Mouse (Mus musculus) heart, embryonic 13.5 days (tissue): ENCODE measurements around the gene Mtx1. TPM values are rescaled to one million over a fixed set of nuclear protein-coding genes. Genes with fewer than 3 reads are reported as not detected.

Experiments
- ATAC-seq: fragments of 200-750 bp; cut with Nextera tagmentation; 2 replicates; pipeline ENCODE4 v1.8.0; 2017; ENCODE audit warnings: moderate TSS enrichment; ENCODE audit not compliant: insufficient number of reproducible peaks, low FRiP score, low TSS enrichment; ENCODE audit errors: extremely low read depth
- H3K27ac ChIP-seq: fragments of 300-500 bp; sonication (generic); replicated peaks from 2 replicates; pipeline ENCODE4 v1.5.1; 2015; ENCODE audit warnings: moderate library complexity, mild to moderate bottlenecking, inconsistent platforms
- H3K27me3 ChIP-seq: fragments of 300-500 bp; sonication (generic); replicated peaks from 2 replicates; pipeline ENCODE4 v1.6.1; 2015; ENCODE audit warnings: mild to moderate bottlenecking, inconsistent platforms
- H3K36me3 ChIP-seq: fragments of 300-500 bp; sonication (generic); 2 replicates; pipeline ENCODE4 v1.6.1; 2015; ENCODE audit warnings: mild to moderate bottlenecking, inconsistent platforms
- H3K4me1 ChIP-seq: fragments of 300-500 bp; sonication (generic); 2 replicates; pipeline ENCODE4 v1.6.1; 2015; ENCODE audit warnings: inconsistent platforms
- H3K4me2 ChIP-seq: fragments of 300-500 bp; sonication (generic); 2 replicates; pipeline ENCODE4 v1.6.1; 2015; ENCODE audit warnings: inconsistent platforms, mild to moderate bottlenecking, moderate library complexity
- H3K4me3 ChIP-seq: fragments of 300-500 bp; sonication (generic); 2 replicates; pipeline ENCODE4 v1.5.1; 2015; ENCODE audit warnings: moderate library complexity, mild to moderate bottlenecking, inconsistent platforms
- H3K9ac ChIP-seq: fragments of 300-500 bp; sonication (generic); 2 replicates; pipeline ENCODE4 v1.6.1; 2015; ENCODE audit warnings: inconsistent platforms, mild to moderate bottlenecking, moderate library complexity
- H3K9me3 ChIP-seq: fragments of 300-500 bp; sonication (generic); 2 replicates; pipeline ENCODE4 v1.6.1; 2016; ENCODE audit warnings: inconsistent platforms
- WGBS: fragments of 180-500 bp; shearing (Covaris S2); methylation state at CpG from one replicate; pipeline ENCODE4 v1.1.7; 2015; ENCODE audit warnings: mixed read lengths; 5-methylcytosine and 5-hydroxymethylcytosine counted together
- polyA plus RNA-seq: library from polyadenylated mRNA; unstranded; fragments of >200 nt; fragmentation: Nextera tagmentation; extraction: Ambion mirVana; gene quantifications from 2 replicates; pipeline ENCODE4 v1.2.1, GENCODE M21; 2015

The Mtx1 gene
- polyA plus RNA-seq, 1 experiment from 2014 or later: 126 TPM

GRCm38 (mm10) chr3:89254994-89255393 is 28.1 kb upstream of the Mtx1 start:
- ATAC-seq: no peak
- no peak overlapping the region for H3K4me3 ChIP-seq
- no peak overlapping the region for H3K27ac ChIP-seq
- H3K27me3 ChIP-seq: 0 out of 2 replicates have a peak, but pooled peaks cover 9% of the 10 kb centered on the region
- H3K9me3 ChIP-seq: no peaks in the 10 kb centered on the region
- H3K4me2 ChIP-seq: no peak overlapping the region
- H3K4me1 ChIP-seq: peaks cover 20% of the 10 kb centered on the region
- WGBS: 81% methylated on average over 5 of the region's 5 CpGs
- no peaks in the 10 kb centered on the region for H3K36me3 ChIP-seq
- H3K9ac ChIP-seq: no peak overlapping the region

- Histone ChIP-seq H3K4me1 (peaks cover 30% of the 10 kb centered on the region), H3K36me3 (peaks cover 27% of the 10 kb centered on the region), H3K27ac (peak overlapping the region; percentile 63), H3K27me3 (no peaks in the 10 kb centered on the region), H3K4me3 (no peak overlapping the region), H3K4me2 (peak overlapping the region; percentile 45), H3K9me3 (no peaks in the 10 kb centered on the region), H3K9ac (peak overlapping the region; percentile 41)
- WGBS: 11% methylated on average over 17 of the region's 17 CpGs
- no peak for ATAC-seq
Measured at GRCm38 (mm10) chr3:89251365-89251895, 24.5 kb upstream of the Mtx1 start.

- Histone ChIP-seq H3K27ac (peak overlapping the region; percentile 63; the same call in 1 of the 2 replicates), H3K9me3 (no peaks in the 10 kb centered on the region), H3K4me3 (no peak overlapping the region), H3K36me3 (peaks cover 27% of the 10 kb centered on the region), H3K4me2 (peak overlapping the region; percentile 45; the same call in 1 of the 2 replicates), H3K27me3 (peaks cover 2% of the 10 kb centered on the region), H3K4me1 (peaks cover 36% of the 10 kb centered on the region), H3K9ac (no peak overlapping the region)
- 15% methylated on average over 7 of the region's 7 CpGs for WGBS
- ATAC-seq: no peak
Measured at GRCm38 (mm10) chr3:89250435-89251040, 23.6 kb upstream of the Mtx1 start.

DNA sequence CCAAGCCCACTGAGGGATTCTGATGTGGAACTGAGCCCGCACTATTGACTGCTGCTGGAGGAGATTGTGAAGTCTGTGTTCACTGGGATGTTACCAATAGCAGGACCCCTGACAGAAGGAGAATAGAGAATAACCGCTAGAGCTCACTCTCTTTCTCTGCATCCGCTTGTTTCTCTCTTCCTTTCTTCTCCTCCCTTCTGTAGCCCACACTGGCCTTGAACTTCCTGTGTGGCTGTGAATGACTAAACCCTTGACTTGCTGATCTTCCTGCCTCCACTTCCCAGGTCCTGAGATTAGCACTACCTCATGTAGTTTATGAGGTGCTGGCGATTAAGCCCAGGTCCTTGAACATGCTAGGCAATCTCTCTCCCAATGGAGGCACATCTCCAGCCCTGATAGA is 20.6 kb upstream of the Mtx1 start:
- H3K27me3 ChIP-seq: peaks cover 30% of the 10 kb centered on the region
- WGBS: 86% methylated on average over 4 of the region's 4 CpGs
- peaks cover 57% of the 10 kb centered on the region for H3K4me1 ChIP-seq

DNA sequence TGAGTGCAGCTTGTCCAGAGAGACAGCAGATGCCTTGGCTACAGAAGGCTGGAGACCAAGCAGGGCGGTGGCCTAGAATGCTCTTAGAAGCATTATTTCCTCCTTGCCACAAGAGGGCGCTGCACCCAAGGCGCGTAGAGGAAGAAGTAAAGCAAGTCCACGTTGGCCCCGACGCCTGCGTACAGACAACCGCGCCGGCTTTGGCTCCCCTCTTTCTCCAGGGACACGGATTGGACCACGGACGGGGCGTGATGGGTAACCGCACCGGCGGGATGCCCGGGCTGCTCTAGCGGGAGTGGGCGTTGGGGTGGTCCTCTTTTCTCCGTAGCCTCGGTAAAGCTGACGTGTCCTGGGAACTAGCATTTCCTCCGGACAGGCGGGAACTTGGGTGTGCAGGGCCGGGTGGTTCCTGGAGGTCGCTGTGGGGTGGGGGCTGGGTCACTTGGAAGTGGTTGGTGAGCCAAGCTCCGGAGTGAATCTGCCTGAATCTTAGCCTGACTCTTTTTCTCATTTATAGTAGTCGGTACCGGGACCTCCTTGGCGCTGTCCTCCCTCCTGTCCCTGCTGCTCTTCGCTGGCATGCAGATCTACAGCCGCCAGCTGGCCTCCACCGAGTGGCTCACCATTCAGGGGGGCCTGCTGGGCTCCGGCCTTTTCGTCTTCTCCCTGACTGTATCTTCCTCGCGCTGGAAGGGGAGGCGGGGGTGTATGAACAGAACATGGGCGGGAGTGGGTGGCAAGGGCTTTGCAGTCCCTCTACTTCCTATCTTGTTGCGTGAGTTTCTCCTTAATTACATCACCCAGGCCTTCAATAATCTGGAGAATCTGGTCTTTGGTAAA is 19.6 kb upstream of the Mtx1 start, which contains the start of gene Trim46:
Gene Trim46, minus strand, starts transcription at position 49 of the 840 bp plus-strand sequence.
- Histone ChIP-seq H3K4me1 (peaks cover 48% of the 10 kb centered on the region), H3K4me2 (peak within 1 kb of the TSS; percentile 91)
- under 1% methylated on average over 42 of the region's 42 CpGs for whole genome bisulfite sequencing

More for the DNA sequence above, 20.6 kb upstream of the Mtx1 start:
- Histone ChIP-seq H3K9me3 (no peaks in the 10 kb centered on the region), H3K36me3 (peaks cover 27% of the 10 kb centered on the region), H3K27ac (no peak overlapping the region), H3K9ac (peak overlapping the region; percentile 92), H3K4me2 (peak overlapping the region; percentile 91), H3K4me3 (peak overlapping the region; percentile 78)
- ATAC-seq: no peak

DNA sequence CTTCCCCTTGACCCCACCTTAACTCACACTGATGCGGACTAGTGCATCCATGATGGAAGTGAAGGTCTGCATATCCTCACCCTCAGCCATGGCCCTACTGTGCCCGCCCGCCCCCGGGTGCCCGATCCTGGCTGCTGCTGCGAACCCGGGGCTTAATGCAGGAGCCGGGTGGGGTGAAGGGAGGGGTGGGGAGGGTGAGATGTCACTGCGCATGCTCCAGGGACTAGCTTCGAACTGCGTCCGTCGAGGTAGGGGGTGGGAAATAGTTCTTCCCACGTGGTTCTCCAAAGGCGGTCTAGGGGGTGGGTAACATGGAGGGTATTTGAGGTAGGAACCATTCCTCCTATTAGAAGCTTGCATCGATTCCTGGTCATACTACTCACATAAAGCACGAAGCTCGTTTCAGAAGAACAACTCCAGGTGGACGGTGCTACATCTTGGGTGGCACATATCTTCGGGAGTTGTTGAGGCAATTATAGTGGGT is 18.8 kb upstream of the Mtx1 start, which contains the start of gene Krtcap2:
Gene Krtcap2, plus strand, starts transcription at position 279 of the 484 bp plus-strand sequence.
- Histone ChIP-seq H3K4me2 (peak within 1 kb of the TSS; percentile 91), H3K36me3 (peaks cover 27% of the 10 kb centered on the region), H3K27ac (peak within 1 kb of the TSS; percentile 82), H3K4me3 (peak within 1 kb of the TSS; percentile 78), H3K9me3 (no peaks in the 10 kb centered on the region), H3K4me1 (peaks cover 41% of the 10 kb centered on the region), H3K9ac (peak within 1 kb of the TSS; percentile 92), H3K27me3 (peaks cover 30% of the 10 kb centered on the region)
- 0 out of 2 replicates have a peak, but pooled peaks have one; percentile 9 for ATAC-seq
- WGBS: 6% methylated on average over 20 of the region's 20 CpGs

More for the DNA sequence above, 19.6 kb upstream of the Mtx1 start, which contains the start of gene Trim46:
- Histone ChIP-seq H3K9ac (peak within 1 kb of the TSS; percentile 92), H3K9me3 (no peaks in the 10 kb centered on the region), H3K4me3 (peak within 1 kb of the TSS; percentile 78), H3K27me3 (peaks cover 30% of the 10 kb centered on the region), H3K27ac (peak within 1 kb of the TSS; percentile 82), H3K36me3 (peaks cover 27% of the 10 kb centered on the region)
- ATAC-seq: peak; percentile 56

DNA sequence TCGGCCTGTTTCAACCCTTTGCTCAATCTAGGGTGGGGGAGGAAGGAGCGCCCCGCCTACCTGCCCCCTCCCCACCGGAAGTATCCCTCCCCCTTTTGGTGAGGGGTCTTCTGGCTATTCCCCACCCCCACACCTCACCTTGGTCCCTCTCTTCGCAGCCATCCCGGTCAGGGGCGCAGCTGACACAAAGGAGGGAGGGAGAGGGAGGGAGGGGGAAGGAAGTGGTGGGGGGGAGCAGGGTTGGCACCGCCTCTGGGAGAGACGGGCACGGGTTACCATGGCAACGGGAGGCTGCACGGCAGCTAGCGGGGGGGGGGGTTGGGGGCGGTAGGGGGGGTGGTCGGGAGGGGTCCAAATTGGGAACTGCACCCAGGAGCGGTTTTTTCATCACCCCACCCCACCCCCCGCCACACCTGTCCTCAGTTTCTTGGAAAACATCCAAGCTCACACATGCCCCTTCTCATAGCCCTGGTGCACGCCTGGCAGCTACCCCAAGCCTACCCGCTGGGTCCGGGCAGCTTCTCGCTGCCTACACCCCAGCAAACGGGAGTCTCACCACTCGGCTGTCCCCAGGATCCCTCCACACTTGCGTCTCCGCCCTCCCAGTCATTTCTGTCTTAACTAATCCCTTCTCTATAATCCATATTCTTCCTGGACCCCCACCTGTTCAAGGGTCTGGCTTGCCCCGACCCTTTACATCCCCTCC is 18.2 kb upstream of the Mtx1 start:
- H3K27ac ChIP-seq: no peak overlapping the region
- WGBS: 2% methylated on average over 20 of the region's 26 CpGs

DNA sequence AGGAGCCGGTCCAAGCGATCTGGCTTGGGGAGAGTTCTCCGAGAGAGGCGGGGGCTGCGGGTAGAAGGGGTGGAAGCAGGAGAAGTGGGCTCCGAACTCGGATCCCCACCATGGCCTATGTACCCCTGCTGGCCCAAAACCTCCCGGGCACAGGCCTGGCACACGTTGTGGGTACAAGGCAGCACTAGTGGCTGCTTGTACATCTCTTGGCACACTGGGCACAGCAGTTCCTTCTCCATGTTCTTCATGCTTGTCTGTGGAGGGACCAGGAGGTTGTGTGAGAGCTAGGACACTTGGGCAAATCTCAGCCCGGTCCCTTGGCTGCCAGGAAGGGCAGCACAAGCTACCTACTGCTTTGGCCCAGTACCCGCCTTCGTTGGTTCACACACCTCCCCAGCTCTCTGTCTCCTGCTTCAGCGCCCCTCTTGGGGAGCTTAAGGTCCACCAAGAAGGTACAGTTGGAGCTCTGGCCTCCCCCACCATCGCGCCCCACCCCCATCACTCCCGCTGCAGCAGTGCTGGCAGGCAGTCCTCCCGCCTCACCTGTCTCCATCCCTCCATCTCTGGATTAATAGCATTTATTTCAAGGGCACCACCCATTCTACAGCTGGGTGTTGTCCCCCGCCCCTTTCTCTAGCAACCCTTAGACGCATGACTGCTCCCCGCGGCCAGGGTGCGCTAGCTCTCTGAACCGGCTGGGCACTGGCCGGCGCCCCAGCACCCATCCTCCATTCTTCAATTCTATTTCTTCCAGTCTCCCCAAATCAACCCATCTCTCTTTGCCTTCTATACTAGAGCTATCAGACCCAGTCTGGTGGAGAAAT is 17.5 kb upstream of the Mtx1 start:
- Histone ChIP-seq H3K9me3 (no peaks in the 10 kb centered on the region), H3K4me2 (peak overlapping the region; percentile 91), H3K27ac (no peak overlapping the region), H3K4me1 (peaks cover 38% of the 10 kb centered on the region), H3K27me3 (peaks cover 32% of the 10 kb centered on the region), H3K4me3 (peak overlapping the region; percentile 78), H3K36me3 (peaks cover 21% of the 10 kb centered on the region), H3K9ac (peak overlapping the region; percentile 63)
- ATAC-seq: no peak
- WGBS: 16% methylated on average over 25 of the region's 25 CpGs

More for the DNA sequence above, 18.2 kb upstream of the Mtx1 start:
- H3K27me3 ChIP-seq: peaks cover 30% of the 10 kb centered on the region
- peak overlapping the region; percentile 63 for H3K9ac ChIP-seq
- no peak for ATAC-seq
- H3K9me3 ChIP-seq: no peaks in the 10 kb centered on the region
- peaks cover 38% of the 10 kb centered on the region for H3K4me1 ChIP-seq
- H3K4me3 ChIP-seq: peak overlapping the region; percentile 78
- peaks cover 27% of the 10 kb centered on the region for H3K36me3 ChIP-seq
- H3K4me2 ChIP-seq: peak overlapping the region; percentile 91

DNA sequence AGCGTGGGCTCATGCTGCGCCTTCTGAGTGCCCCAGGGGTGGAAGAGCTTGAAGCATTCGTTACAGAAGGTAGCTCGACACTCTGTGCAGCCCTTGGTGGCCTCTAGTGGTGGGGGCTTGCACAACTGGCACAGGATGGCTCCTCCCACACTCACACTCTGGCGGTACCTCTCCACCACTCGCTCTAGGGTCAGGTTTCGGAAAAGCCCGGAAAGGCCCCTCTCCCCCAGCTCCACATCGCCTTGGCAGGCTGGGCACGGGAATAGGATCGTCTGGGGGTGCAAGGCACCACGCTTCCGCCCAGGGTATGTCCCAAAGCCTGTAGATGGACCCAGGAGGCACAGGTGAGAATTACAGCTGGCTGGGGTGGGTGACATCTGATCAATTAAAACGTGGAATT is 16.7 kb upstream of the Mtx1 start:
- Histone ChIP-seq H3K27ac (no peak overlapping the region), H3K9ac (peak overlapping the region; percentile 57; the same call in 1 of the 2 replicates), H3K4me3 (0 out of 2 replicates have a peak overlapping the region, but pooled peaks have one; percentile 3), H3K27me3 (peaks cover 39% of the 10 kb centered on the region), H3K36me3 (peaks cover 13% of the 10 kb centered on the region), H3K9me3 (no peaks in the 10 kb centered on the region), H3K4me1 (peaks cover 38% of the 10 kb centered on the region), H3K4me2 (peak overlapping the region; percentile 91)
- no peak for ATAC-seq
- 13% methylated on average over 14 of the region's 14 CpGs for WGBS

GRCm38 (mm10) chr3:89242331-89242895 is 15.5 kb upstream of the Mtx1 start:
- Histone ChIP-seq H3K4me2 (no peak overlapping the region), H3K36me3 (peaks cover 1% of the 10 kb centered on the region; the same call in 1 of the 2 replicates), H3K9me3 (no peaks in the 10 kb centered on the region), H3K27me3 (peaks cover 49% of the 10 kb centered on the region), H3K9ac (no peak overlapping the region), H3K4me3 (no peak overlapping the region), H3K27ac (no peak overlapping the region), H3K4me1 (peaks cover 35% of the 10 kb centered on the region)
- WGBS: 65% methylated on average over 9 of the region's 9 CpGs
- no peak for ATAC-seq
